Mouse (Mus musculus) hindbrain, embryonic 16.5 days (tissue): ENCODE measurements around the gene Med22. TPM values are rescaled to one million over a fixed set of nuclear protein-coding genes. Genes with fewer than 3 reads are reported as not detected.
A peak's percentile ranks its signal among the peaks of the same experiment; 100 is the strongest.

Experiments
- ATAC-seq: fragments of 200-750 bp; cut with Nextera tagmentation; 2 replicates; pipeline ENCODE4 v1.8.0; 2017; ENCODE audit warnings: moderate TSS enrichment, moderate library complexity
- H3K27ac ChIP-seq: fragments of 300-500 bp; sonication (generic); 2 replicates; pipeline ENCODE4 v1.5.1; 2014; ENCODE audit warnings: low read depth, mild to moderate bottlenecking, control low read depth, low read length, moderate library complexity
- H3K27me3 ChIP-seq: fragments of 300-500 bp; sonication (generic); replicated peaks from 2 replicates; pipeline ENCODE4 v1.6.1; 2014; ENCODE audit warnings: low read length; ENCODE audit not compliant: control insufficient read depth, insufficient read depth
- H3K36me3 ChIP-seq: fragments of 300-500 bp; sonication (generic); 2 replicates; pipeline ENCODE4 v1.6.1; 2014; ENCODE audit warnings: mild to moderate bottlenecking, low read length, moderate library complexity, mixed read lengths; ENCODE audit not compliant: control insufficient read depth, insufficient read depth
- H3K4me1 ChIP-seq: fragments of 300-500 bp; sonication (generic); 2 replicates; pipeline ENCODE4 v1.6.1; 2014; ENCODE audit warnings: low read depth, low read length; ENCODE audit not compliant: control insufficient read depth, insufficient read depth
- H3K4me2 ChIP-seq: fragments of 300-500 bp; sonication (generic); 2 replicates; pipeline ENCODE4 v1.6.1; 2014; ENCODE audit warnings: mild to moderate bottlenecking, low read length, control low read depth, moderate library complexity
- H3K4me3 ChIP-seq: fragments of 300-500 bp; sonication (generic); 2 replicates; pipeline ENCODE4 v1.5.1; 2014; ENCODE audit warnings: mild to moderate bottlenecking, low read length, control low read depth, moderate library complexity
- H3K9ac ChIP-seq: fragments of 300-500 bp; sonication (generic); 2 replicates; pipeline ENCODE4 v1.6.1; 2014; ENCODE audit warnings: low read depth, mild to moderate bottlenecking, control low read depth, low read length, moderate library complexity
- H3K9me3 ChIP-seq: fragments of 300-500 bp; sonication (generic); 2 replicates; pipeline ENCODE4 v1.6.1; 2014; ENCODE audit warnings: mild to moderate bottlenecking, low read length, moderate library complexity; ENCODE audit not compliant: control insufficient read depth
- WGBS: fragments of 180-500 bp; shearing (Covaris S2); extraction: QIAGEN DNeasy Blood & Tissue Kit; methylation state at CpG from one replicate; pipeline ENCODE4 v1.1.7; 2014; 5-methylcytosine and 5-hydroxymethylcytosine counted together
- polyA plus RNA-seq: library from polyadenylated mRNA; unstranded; fragments of >200 nt; fragmentation: Nextera tagmentation; extraction: Ambion mirVana; gene quantifications from 2 replicates; pipeline ENCODE4 v1.2.1, GENCODE M21; 2015

The Med22 gene
- polyA plus RNA-seq, 1 experiment from 2014 or later = 119 TPM

GRCm38 (mm10) chr2:26909387-26909784 is 1.1 kb downstream of the Med22 start:
- Histone ChIP-seq H3K9me3 (no peaks in the 10 kb centered on the region), H3K27ac (no peak overlapping the region), H3K4me3 (peak overlapping the region; percentile 85), H3K9ac (peak overlapping the region; percentile 87), H3K27me3 (no peaks in the 10 kb centered on the region), H3K4me2 (peak overlapping the region; percentile 77), H3K4me1 (peaks cover 31% of the 10 kb centered on the region), H3K36me3 (peaks cover 40% of the 10 kb centered on the region)
- ATAC-seq = no peak

GRCm38 (mm10) chr2:26908710-26909386 is 1.6 kb downstream of the Med22 start:
- Histone ChIP-seq H3K27me3 (no peaks in the 10 kb centered on the region), H3K36me3 (peaks cover 35% of the 10 kb centered on the region), H3K27ac (no peak overlapping the region), H3K4me2 (peak overlapping the region; percentile 77), H3K9me3 (no peaks in the 10 kb centered on the region), H3K9ac (peak overlapping the region; percentile 45), H3K4me1 (peaks cover 33% of the 10 kb centered on the region), H3K4me3 (peak overlapping the region; percentile 85; the same call in 1 of the 2 replicates)
- ATAC-seq = no peak
- WGBS = 90% methylated on average over 18 of the region's 18 CpGs

DNA sequence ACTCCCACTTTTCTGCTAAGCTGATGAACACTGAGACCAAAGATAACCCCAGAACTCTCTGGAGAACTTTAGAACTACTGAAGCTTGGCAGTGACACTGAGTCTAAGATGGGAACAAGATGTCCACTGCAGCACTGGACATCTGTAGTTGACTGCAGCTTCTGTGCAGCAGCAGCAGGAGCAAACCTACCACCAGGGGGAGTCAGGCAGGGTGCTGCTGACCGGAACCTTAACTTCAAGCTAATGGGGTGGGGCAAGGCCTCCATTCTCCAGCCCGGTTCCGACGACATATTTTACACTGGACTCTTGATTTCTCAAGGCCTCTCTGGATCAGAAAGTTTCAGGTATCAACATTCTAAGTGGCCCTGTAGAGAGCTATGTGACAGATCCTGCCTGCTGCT is 3.4 kb downstream of the Med22 start:
- Histone ChIP-seq H3K4me2 (no peak overlapping the region), H3K4me1 (peaks cover 34% of the 10 kb centered on the region), H3K9ac (no peak overlapping the region), H3K9me3 (no peaks in the 10 kb centered on the region), H3K4me3 (no peak overlapping the region), H3K36me3 (peaks cover 18% of the 10 kb centered on the region), H3K27me3 (no peaks in the 10 kb centered on the region), H3K27ac (no peak overlapping the region)
- ATAC-seq = no peak
- WGBS = 55% methylated on average over 4 of the region's 4 CpGs

DNA sequence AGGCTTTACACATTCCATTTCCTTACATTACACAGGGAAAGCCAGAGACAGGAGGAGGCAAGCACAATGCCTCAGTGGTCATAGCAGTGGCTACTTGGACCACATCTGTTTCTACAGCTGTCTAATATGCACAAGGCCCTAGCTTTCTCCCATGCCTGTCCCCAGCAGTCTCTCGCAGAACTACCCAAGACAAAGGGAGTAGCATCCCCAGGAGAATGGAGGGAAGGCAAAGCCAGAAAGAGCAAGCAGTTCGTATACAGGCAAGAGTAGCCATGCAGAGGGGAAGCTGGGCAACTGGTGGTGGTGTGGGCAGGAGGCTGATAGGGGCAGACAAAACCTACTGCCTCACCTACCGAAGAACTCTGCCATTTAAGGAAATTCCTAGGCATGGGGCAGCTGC is 4.0 kb downstream of the Med22 start:
- no peaks in the 10 kb centered on the region for H3K27me3 ChIP-seq
- no peak overlapping the region for H3K9ac ChIP-seq
- 97% methylated on average over 3 of the region's 3 CpGs for WGBS
- H3K4me2 ChIP-seq = no peak overlapping the region
- H3K4me3 ChIP-seq = no peak overlapping the region
- no peak for ATAC-seq
- no peak overlapping the region for H3K27ac ChIP-seq
- peaks cover 18% of the 10 kb centered on the region for H3K36me3 ChIP-seq
- no peaks in the 10 kb centered on the region for H3K9me3 ChIP-seq
- peaks cover 34% of the 10 kb centered on the region for H3K4me1 ChIP-seq

GRCm38 (mm10) chr2:26905936-26906335 is 4.5 kb downstream of the Med22 start:
- 88% methylated on average over 2 of the region's 2 CpGs for WGBS
- peaks cover 36% of the 10 kb centered on the region for H3K4me1 ChIP-seq
- no peak overlapping the region for H3K4me3 ChIP-seq
- H3K9ac ChIP-seq = no peak overlapping the region
- no peaks in the 10 kb centered on the region for H3K27me3 ChIP-seq
- H3K27ac ChIP-seq = no peak overlapping the region
- no peak for ATAC-seq
- no peaks in the 10 kb centered on the region for H3K9me3 ChIP-seq
- H3K4me2 ChIP-seq = no peak overlapping the region
- H3K36me3 ChIP-seq = peaks cover 18% of the 10 kb centered on the region

- peaks cover 21% of the 10 kb centered on the region for H3K4me1 ChIP-seq
- H3K4me2 ChIP-seq = peak overlapping the region; percentile 71
- peak overlapping the region; percentile 90 for H3K27ac ChIP-seq
- no peaks in the 10 kb centered on the region for H3K9me3 ChIP-seq
- no peaks in the 10 kb centered on the region for H3K27me3 ChIP-seq
- peaks cover 28% of the 10 kb centered on the region for H3K36me3 ChIP-seq
- 5% methylated on average over 7 of the region's 7 CpGs for WGBS
- H3K9ac ChIP-seq = peak overlapping the region; percentile 85
- H3K4me3 ChIP-seq = peak overlapping the region; percentile 88
- ATAC-seq = no peak
These were observed 7.2 kb downstream of the Med22 start for GRCm38 (mm10) chr2:26903311-26903710.

DNA sequence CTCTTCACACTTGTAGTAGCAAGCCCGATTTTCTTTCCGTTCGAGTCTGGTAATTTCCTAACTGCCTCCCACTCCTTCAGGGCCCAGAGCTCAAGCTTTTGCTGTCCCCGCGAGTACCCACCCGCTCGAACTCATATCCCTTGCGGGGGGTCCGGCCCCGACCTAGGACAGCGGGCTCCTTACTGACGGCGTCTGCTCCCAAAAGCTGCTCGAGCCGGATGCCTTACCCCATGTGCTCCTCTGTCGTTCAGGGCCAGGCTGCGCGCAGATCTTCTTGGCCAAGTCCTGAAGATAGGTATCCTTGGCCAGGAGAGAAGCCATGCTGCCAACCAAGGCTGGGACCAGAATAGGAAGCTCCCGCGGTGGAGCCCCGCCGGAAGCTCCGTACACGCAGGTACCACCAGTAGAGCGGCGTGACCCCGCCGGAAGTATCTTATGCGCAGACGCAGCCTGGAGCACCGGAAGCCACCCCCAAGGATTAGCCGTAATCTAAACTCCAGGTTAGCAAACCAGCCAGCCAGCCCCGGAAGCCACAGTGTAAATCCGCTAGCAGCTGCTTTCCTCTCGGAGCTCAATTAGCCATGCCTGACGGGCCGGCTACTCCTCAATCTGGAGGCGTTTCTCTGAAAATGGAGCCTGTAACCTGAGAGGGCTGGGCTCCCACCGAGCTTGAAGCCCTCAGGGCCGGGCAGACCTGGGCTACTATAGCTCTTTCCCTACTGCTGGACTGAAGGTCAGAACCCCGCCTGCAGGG is 7.8 kb downstream of the Med22 start, which contains the start of gene Surf6:
Gene Surf6, minus strand, starts transcription at position 413 of the 754 bp plus-strand sequence.
- H3K27ac ChIP-seq = peak within 1 kb of the TSS; percentile 90
- peaks cover 19% of the 10 kb centered on the region for H3K4me1 ChIP-seq
- peak within 1 kb of the TSS; percentile 85 for H3K9ac ChIP-seq
- ATAC-seq = peak; percentile 96
- H3K4me2 ChIP-seq = peak within 1 kb of the TSS; percentile 71
- peaks cover 31% of the 10 kb centered on the region for H3K36me3 ChIP-seq
- no peaks in the 10 kb centered on the region for H3K9me3 ChIP-seq
- H3K4me3 ChIP-seq = peak within 1 kb of the TSS; percentile 88
- WGBS = under 1% methylated on average over 41 of the region's 41 CpGs
- no peaks in the 10 kb centered on the region for H3K27me3 ChIP-seq

DNA sequence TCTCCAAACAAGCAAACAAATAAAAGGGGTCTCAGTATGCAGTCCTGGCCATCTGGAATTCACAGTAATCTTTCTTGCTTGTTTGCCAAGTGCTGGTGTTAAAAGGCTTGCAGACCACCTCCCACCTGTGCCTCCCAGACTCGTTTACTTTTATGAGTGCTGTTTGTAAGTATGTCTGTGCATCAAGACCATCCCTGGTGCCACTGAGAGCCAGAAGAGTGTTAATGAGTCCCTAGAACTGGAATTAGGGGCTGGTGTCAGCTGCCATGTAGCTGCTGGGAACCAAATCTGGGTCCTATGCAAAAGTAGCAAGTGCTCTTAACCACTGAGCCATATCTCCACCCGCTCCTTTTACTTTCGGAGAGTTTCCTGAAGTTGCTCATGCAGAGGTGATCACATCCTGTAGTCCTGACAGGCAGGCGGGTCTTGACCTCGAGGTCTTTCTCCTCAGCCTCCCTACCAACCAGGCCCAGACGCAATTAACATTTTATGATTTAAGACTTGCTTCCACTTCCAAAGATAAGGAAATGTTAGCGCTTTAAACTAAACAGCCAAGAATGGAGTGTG is 8.6 kb downstream of the Med22 start:
- Histone ChIP-seq H3K9ac (peak overlapping the region; percentile 85), H3K4me2 (peak overlapping the region; percentile 71), H3K4me1 (peaks cover 19% of the 10 kb centered on the region), H3K27ac (no peak overlapping the region), H3K4me3 (peak overlapping the region; percentile 88), H3K27me3 (no peaks in the 10 kb centered on the region), H3K9me3 (no peaks in the 10 kb centered on the region), H3K36me3 (peaks cover 30% of the 10 kb centered on the region)
- WGBS = 15% methylated on average over 7 of the region's 7 CpGs
- ATAC-seq = no peak

- H3K9me3 ChIP-seq = no peaks in the 10 kb centered on the region
- H3K27ac ChIP-seq = no peak overlapping the region
- peaks cover 19% of the 10 kb centered on the region for H3K4me1 ChIP-seq
- H3K27me3 ChIP-seq = no peaks in the 10 kb centered on the region
- 75% methylated on average over 1 of the region's 1 CpGs for WGBS
- H3K4me3 ChIP-seq = no peak overlapping the region
- H3K36me3 ChIP-seq = peaks cover 29% of the 10 kb centered on the region
- no peak overlapping the region for H3K9ac ChIP-seq
- no peak for ATAC-seq
- no peak overlapping the region for H3K4me2 ChIP-seq
These were observed 9.7 kb downstream of the Med22 start for GRCm38 (mm10) chr2:26900731-26901130.
